Mouse (Mus musculus): ENCODE measurements around the gene Pcgf5.

The Pcgf5 gene

GRCm38 (mm10) chr19:36496532-36496931, 148.4 kb downstream of the Pcgf5 start:
- no peak for DNase-seq

- no peak for DNase-seq
These were observed 149.0 kb downstream of the Pcgf5 start for GRCm38 (mm10) chr19:36497067-36497466.

GRCm38 (mm10) chr19:36497744-36498143, 149.6 kb downstream of the Pcgf5 start:
- no peak for DNase-seq

GRCm38 (mm10) chr19:36504716-36505115, 156.6 kb downstream of the Pcgf5 start:
- no peak for DNase-seq
